Mouse (Mus musculus): Measurements from ENCODE around the gene Chchd6.
A peak's percentile ranks its signal among the peaks of the same experiment; 100 is the strongest.

Chchd6 gene

GRCm38 (mm10) chr6:89407247-89407889 is 188.1 kb downstream of the Chchd6 start:
- ATAC-seq (ENCODE audit: low TSS enrichment), result peak; percentile 47; the same call in 1 of the 2 replicates

DNA sequence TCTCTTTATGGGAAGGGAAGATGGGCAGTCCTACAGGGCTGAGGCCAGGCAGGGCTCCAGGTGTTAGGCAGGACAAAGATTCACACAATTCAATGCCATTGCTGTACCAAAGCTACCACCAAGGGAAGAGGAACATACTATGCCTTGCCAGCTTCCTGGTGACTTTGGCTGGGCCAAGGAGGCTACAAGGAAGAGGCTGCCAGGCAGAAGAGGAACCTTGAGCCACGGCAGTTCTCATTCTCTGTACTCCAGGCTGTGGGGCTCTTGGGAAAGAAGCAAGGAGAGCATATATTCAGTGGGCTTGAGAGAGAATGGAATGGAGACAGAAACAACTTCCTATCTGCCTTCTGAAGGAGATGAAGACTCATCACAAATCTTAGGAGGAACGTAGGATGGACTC is 190.5 kb downstream of the Chchd6 start:
- ATAC-seq (ENCODE audit: low TSS enrichment), result no peak

DNA sequence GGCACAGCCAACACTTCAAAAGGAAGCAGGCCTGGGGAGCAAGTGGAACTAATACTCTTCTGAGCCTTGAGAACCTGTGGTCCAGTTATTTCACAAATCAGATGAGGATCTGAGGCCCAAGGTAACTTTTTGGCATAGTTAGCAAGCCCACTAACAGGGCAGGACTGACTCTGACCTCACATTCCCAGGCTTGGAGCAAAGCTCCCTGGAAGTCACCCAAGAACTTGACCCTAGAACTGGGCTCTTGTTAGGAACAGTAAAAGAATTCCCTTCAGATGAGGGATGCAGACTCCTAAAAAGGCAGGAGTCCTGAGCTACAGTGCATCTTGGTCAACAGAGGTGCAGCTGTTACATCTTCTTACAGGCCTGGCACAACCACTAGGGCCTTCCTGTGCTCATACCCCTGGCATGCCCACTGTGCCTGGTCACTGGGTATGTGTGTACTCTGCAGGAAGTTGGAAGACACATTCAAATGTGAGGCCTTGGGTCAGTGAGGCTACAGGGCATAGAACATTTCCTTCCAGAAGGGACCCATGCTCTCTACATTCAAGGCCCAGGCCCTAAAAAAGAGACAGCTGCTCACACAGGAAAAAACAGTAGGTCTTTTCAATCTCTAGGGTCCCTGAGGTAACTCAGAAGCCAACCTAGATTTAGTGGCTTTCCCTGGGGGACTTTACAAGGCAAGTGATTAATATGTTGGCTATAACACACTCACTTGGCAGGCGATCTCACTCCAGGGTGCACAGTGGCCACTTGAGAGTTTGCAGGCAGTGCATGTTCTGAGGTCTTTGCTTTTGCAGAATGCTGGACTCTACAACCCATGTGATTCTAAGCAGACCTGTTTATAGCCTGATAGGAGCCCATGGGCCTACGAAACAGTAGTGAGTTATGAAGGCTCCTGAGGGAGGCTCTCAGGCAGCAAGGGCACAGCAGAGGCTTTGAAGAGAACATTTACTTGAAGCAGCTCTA is 191.9 kb downstream of the Chchd6 start:
- no peak for ATAC-seq (ENCODE audit: low TSS enrichment)

DNA sequence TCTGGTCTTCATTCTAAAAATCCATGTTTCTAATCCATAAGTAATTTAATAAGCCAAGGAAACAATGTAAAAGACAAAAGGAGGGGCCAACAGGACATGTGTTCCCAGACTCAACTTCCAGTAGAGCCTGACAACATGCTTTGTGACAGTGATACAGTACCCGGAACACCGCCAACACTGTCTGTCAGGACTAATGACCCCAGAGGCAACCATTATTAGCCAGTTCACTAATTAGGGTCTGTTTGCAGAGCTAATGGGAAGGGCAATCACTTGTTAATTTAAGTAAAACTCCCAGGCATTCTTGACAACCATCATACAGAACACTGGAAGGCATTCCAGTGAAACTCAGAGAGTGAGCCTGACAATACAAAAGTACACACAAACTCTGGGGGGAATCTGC is 193.0 kb downstream of the Chchd6 start:
- ATAC-seq (ENCODE audit: low TSS enrichment), result no peak

- no peak for ATAC-seq (ENCODE audit: low TSS enrichment)
Measured at GRCm38 (mm10) chr6:89399564-89399963, 195.9 kb downstream of the Chchd6 start.

DNA sequence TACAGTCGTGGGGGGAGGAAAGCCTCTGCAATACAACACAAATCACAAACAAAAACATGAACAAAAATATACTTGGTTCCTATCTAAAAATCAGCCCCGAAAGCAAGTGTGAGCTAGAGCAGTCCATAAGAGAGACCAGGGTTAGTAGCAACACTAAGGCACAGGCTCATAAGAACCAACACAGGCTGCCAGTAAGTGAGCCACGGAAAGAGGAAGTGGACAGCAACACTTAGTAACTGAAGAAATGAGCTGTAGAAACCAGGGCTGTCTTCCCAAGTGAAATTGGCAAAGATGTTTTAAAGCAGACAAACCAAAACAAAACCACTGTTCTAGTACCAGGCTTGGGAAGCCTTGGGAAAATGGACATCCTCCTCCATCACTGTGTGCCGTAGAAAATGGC is 197.5 kb downstream of the Chchd6 start:
- no peak for ATAC-seq (ENCODE audit: low TSS enrichment)

- ATAC-seq (ENCODE audit: low TSS enrichment), result peak; percentile 89
Measured at GRCm38 (mm10) chr6:89393820-89394219, 201.6 kb downstream of the Chchd6 start.

DNA sequence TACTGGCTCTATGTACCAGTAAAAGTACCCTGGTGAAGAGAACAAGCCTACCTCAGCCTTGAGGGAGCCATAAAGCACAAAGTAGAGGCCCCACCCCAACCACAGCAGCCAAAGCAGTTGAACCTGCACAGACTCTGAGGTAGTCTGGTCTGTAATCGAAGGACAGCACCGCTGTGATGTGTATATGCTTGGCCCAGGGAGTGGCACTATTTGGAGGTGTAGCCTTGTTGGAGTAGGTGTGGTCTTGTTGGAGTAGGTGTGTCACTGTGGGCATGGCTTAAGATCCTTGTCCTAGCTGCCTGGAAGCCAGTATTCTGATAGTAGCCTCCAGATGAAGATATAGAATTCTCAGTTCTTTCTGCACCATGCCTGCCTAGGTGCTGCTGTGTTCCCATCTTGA is 203.2 kb downstream of the Chchd6 start:
- ATAC-seq (ENCODE audit: low TSS enrichment), result no peak

GRCm38 (mm10) chr6:89389771-89390170 is 205.7 kb downstream of the Chchd6 start:
- no peak for ATAC-seq (ENCODE audit: low TSS enrichment)

- no peak; the same call in 1 of the 2 replicates for ATAC-seq (ENCODE audit: low TSS enrichment)
Measured at GRCm38 (mm10) chr6:89386956-89387355, 208.5 kb downstream of the Chchd6 start.

- no peak for ATAC-seq (ENCODE audit: low TSS enrichment)
Measured at GRCm38 (mm10) chr6:89384699-89385098, 210.8 kb downstream of the Chchd6 start.

DNA sequence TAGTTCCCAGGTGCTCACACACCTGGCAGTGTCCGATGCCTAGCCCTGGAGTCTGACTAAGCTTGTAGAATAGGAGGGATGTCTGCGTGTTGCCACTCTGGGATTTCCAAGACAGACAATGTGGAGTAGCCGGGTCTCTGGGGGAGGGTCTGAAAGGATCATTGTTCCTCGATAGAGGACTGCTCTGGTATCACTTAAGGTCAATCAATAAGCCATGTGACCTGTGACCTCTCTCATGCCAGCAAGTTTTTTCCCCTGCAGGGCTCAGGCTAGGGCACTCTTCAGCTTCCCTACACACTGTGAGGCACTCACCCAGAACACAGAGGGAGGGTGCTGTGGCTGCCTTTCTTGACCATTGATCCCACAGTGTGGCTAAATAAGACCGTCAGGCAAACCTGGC is 213.6 kb downstream of the Chchd6 start:
- no peak for ATAC-seq (ENCODE audit: low TSS enrichment)

- ATAC-seq (ENCODE audit: low TSS enrichment), result no peak
Measured at GRCm38 (mm10) chr6:89381172-89381571, 214.3 kb downstream of the Chchd6 start.

- ATAC-seq (ENCODE audit: low TSS enrichment), result no peak
Measured at GRCm38 (mm10) chr6:89380751-89381150, 214.7 kb downstream of the Chchd6 start.

DNA sequence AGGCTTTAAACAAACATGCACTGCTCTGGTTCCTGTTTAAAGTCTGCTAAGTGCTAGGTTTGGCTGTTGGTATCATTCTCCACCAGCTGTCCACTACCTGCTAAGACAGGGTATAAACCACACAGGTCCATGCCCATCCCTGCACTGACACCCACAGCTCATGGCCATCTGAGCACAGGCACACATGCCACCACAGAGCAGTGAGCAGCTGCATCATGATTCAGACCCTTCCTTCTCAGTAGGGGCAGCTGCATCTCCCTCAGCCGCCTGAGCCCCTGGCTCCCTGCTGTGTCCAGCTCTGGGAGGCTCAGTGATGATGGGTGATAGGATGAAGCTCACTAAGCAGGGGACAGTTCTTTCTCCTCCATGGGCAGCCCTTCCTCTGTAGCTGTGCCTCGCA is 217.2 kb downstream of the Chchd6 start:
- ATAC-seq (ENCODE audit: low TSS enrichment), result no peak

GRCm38 (mm10) chr6:89368812-89369211 is 226.6 kb downstream of the Chchd6 start:
- ATAC-seq (ENCODE audit: low TSS enrichment), result no peak

DNA sequence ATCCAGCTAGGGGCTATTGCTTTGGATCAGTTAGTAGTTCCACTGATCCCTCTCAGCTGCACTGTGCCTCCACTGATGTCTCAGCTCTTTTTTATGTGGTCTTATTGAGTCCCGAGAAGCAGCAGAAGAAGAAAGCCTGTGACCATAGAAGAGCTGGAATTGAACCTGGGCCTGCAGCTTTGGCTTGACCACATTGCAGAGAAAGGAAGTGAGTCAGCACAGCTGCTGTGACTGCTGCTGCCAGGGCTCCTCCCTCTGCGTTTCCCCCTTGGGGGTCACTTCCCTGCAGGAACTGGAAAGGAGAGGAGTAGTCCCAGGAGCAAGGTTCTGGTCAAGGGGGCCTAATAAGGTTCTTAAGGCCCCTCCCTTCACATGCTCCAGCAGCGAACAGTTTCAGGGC is 231.1 kb downstream of the Chchd6 start:
- ATAC-seq (ENCODE audit: low TSS enrichment), result no peak

DNA sequence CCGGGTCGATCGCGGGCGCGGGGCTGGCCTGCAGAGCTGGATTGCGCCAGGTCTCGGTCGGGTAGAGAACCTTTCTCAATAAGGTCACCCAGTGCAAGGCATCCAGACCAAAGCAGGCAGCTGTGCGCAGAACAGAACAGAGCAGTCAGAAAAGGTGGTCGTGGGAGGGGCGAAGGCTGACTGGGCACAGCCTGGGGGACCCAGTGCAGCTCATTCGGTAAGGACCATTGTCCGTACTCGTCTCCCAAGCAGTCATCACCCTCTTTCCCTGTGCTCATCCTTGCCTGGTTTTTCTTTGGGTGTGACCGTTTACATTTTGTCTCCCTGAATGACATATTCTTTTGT is 232.4 kb downstream of the Chchd6 start:
- ATAC-seq (ENCODE audit: low TSS enrichment), result peak; percentile 7; the same call in 1 of the 2 replicates

DNA sequence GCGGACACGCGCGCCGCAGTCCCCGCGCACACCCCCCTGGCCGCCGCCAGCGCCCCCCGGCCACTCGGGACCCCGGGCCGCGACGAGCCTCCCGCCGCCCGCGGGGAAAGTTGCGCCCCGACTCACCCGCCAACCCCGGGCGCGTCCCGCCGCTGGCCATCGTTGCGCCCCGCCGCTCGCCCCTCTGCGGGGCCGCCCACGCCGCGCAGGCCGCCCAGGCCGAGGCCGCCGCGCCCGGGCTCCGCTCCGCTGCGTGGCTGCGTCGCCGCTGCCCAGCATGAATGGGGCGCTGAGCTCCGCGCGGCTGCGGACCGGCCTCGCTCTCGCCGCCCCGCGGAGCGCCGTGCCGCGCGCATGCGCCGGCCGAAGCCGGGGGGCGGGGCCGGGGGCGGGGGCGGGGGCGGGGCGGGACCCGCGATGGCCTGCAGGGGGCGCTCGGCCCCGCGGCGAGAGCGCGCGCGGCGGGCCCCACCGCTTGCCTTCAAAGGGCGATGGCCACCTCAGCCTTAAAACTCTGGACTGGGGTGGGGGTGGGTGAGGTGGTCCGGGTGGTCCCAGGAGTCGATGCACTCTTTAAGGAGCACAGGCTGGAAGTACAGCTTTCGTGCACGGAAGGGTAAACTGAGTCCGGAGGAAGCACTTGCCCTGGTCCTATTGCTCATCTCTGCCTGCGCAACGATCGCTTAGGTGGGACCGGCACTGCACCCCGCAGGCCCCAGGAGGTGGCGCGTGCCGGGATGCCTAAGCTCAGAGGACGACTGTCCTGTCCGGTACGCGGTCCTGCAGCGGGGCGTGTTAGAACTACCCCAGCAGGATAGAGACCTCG is 233.0 kb downstream of the Chchd6 start, which contains the start of gene Plxna1:
Plxna1 (minus strand) TSS at position 340 of the 826 bp plus-strand sequence.
- ATAC-seq (ENCODE audit: low TSS enrichment), result peak; percentile 55

GRCm38 (mm10) chr6:89361418-89362280 is 233.8 kb downstream of the Chchd6 start:
- ATAC-seq (ENCODE audit: low TSS enrichment), result peak; percentile 13; the same call in 1 of the 2 replicates
